Mouse (Mus musculus) C2C12 (cell line): ENCODE data around the gene Ccpg1os. TPM values are rescaled to one million over a fixed set of nuclear protein-coding genes. Genes with fewer than 3 reads are reported as not detected.

ENCODE experiments used
- H3K27me3 ChIP-seq: one replicate; pipeline ENCODE4 v1.6.1; 2011; ENCODE audit not compliant: control insufficient read depth, insufficient read depth, insufficient read length
- H3K36me3 ChIP-seq: one replicate; pipeline ENCODE4 v1.6.1; 2011; ENCODE audit not compliant: control insufficient read depth, insufficient read depth
- H3K4me3 ChIP-seq: one replicate; pipeline ENCODE4 v1.5.1; 2011; ENCODE audit warnings: mild to moderate bottlenecking, control low read depth; ENCODE audit not compliant: poor library complexity, insufficient read depth, severe bottlenecking
- H3K79me2 ChIP-seq: one replicate; pipeline ENCODE4 v1.6.1; 2011; ENCODE audit not compliant: control insufficient read depth, insufficient read depth
- H3K79me3 ChIP-seq: one replicate; pipeline ENCODE4 v1.6.1; 2011; ENCODE audit warnings: low read depth, control low read depth
- H3ac ChIP-seq: one replicate; pipeline ENCODE3; 2011; ENCODE audit warnings: low read depth; ENCODE audit not compliant: control insufficient read depth, insufficient read length
- CEBPB ChIP-seq: IDR thresholded peaks from one replicate; pipeline ENCODE4 v1.6.1; 2011; ENCODE audit warnings: low read depth, mild to moderate bottlenecking, control low read depth, moderate library complexity
- CTCF ChIP-seq: IDR thresholded peaks from one replicate; pipeline ENCODE4 v1.5.1; 2011; ENCODE audit not compliant: control insufficient read depth, insufficient read depth, insufficient read length
- FOSL1 ChIP-seq: IDR thresholded peaks from one replicate; pipeline ENCODE4 v1.8.0; 2011; ENCODE audit warnings: mild to moderate bottlenecking, low read length; ENCODE audit not compliant: poor library complexity, insufficient read depth, severe bottlenecking
- MAX ChIP-seq: IDR thresholded peaks from one replicate; pipeline ENCODE4 v1.6.1; 2011; ENCODE audit warnings: mild to moderate bottlenecking, control low read depth
- MYOD1 ChIP-seq: IDR thresholded peaks from one replicate; pipeline ENCODE4 v1.6.1; 2011; ENCODE audit warnings: low read depth; ENCODE audit not compliant: control insufficient read depth, insufficient read length
- MYOG ChIP-seq: IDR thresholded peaks from one replicate; pipeline ENCODE4 v1.6.1; 2011; ENCODE audit not compliant: control insufficient read depth, insufficient read length; ENCODE audit errors: extremely low read depth
- USF1 ChIP-seq: IDR thresholded peaks from one replicate; pipeline ENCODE4 v1.6.1; 2011; ENCODE audit warnings: low read depth, mild to moderate bottlenecking, control low read depth, moderate library complexity
- polyA plus RNA-seq: library from polyadenylated mRNA; unstranded; fragments of >200 nt; fragmentation: generic; extraction: Trizol; gene quantifications from one replicate; pipeline ENCODE4 v1.2.1, GENCODE M21; 2012; ENCODE audit warnings: missing spikeins

Ccpg1os gene
- polyA plus RNA-seq, 1 experiment = 1.8 TPM

DNA sequence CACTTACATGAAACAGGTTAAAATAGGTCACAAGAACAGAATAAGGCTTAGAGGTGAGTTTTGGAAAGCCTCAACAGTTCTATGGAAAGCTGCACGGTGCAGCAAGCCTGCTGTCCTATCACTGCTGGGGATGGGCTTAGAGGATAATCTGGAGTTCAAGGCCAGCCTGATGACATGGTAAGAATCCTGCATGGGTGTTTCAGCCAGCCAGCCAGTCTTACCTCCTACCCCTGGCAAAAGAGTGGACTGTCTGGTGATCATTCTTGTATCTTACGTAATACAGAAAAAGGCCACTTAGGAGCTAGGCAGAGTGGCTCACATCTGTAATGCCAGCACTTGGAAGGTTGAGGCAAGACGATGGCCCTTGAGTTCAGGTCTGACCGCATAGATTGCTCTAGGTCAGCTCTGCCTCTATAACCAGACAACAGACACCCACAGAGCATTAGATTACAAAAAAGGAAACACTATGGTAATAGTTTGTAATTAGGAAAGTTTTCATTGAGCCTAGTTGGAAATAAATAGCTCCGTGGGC, 35.5 kb upstream of the Ccpg1os start:
- Histone ChIP-seq H3K79me2 (no peaks in the 10 kb centered on the region), H3ac (no peak overlapping the region), H3K27me3 (no peaks in the 10 kb centered on the region), H3K36me3 (peaks cover 9% of the 10 kb centered on the region), H3K79me3 (no peaks in the 10 kb centered on the region), H3K4me3 (no peak overlapping the region)
- TF ChIP-seq FOSL1 (no peak), CEBPB (no peak), MYOG (no peak), CTCF (no peak), USF1 (no peak), MAX (no peak), MYOD1 (no peak)

DNA sequence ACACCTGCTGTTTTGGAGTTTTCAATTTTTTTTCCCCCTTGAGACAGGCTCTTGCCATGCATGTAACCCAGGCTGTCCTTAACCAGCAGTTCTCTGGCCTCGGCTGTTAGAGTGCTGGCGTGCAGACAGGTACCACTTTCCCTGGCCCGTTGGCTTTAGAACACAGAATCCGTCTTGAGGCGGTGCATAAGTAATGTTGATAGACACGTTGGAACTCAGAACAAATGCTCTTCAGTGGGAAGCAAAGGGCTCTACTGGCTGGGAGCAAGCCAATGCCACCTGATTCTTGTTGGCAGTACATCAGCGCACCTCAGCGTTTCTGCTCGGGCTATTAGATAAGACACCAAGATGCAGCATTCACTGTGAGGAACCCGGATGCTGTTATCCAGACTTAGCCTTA, 34.7 kb upstream of the Ccpg1os start:
- peaks cover 9% of the 10 kb centered on the region for H3K36me3 ChIP-seq
- no peak overlapping the region for H3ac ChIP-seq
- H3K27me3 ChIP-seq = no peaks in the 10 kb centered on the region
- H3K79me3 ChIP-seq = no peaks in the 10 kb centered on the region
- H3K79me2 ChIP-seq = no peaks in the 10 kb centered on the region
- TF ChIP-seq CEBPB (no peak), MYOG (no peak), USF1 (no peak), MAX (no peak), FOSL1 (no peak), CTCF (no peak), MYOD1 (no peak)
- no peak overlapping the region for H3K4me3 ChIP-seq

DNA sequence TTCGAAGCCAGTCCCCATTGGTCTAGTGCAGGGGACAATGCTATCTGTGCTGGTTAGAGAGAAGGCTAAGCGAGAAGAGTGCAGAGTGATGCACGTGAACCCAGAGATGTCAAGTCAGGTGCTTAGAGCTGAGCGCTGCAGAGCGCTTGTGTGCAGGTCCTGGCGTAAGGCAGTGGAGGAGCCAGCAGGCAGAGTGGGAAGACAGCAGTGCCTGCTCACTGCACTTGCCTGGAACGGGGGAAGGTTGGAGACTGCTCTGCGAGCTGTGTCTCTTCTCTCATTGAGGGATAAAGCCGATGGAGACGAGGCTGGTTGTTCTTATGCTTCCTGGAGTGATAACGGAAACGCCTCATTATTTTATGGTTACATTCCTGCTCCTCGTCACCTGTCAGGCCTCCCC, 29.5 kb upstream of the Ccpg1os start:
- TF ChIP-seq USF1 (no peak), MYOG (no peak), CEBPB (no peak)
- no peaks in the 10 kb centered on the region for H3K79me3 ChIP-seq
- no peaks in the 10 kb centered on the region for H3K27me3 ChIP-seq
- H3K4me3 ChIP-seq = no peak overlapping the region
- peaks cover 6% of the 10 kb centered on the region for H3K36me3 ChIP-seq
- no peaks in the 10 kb centered on the region for H3K79me2 ChIP-seq
- H3ac ChIP-seq = no peak overlapping the region

- Histone ChIP-seq H3K4me3 (no peak overlapping the region), H3K79me2 (no peaks in the 10 kb centered on the region), H3ac (no peak overlapping the region), H3K36me3 (peaks cover 6% of the 10 kb centered on the region), H3K79me3 (no peaks in the 10 kb centered on the region), H3K27me3 (no peaks in the 10 kb centered on the region)
- TF ChIP-seq MAX = no peak
Measured at GRCm38 (mm10) chr9:73012629-73013028, 27.4 kb upstream of the Ccpg1os start.

- no peaks in the 10 kb centered on the region for H3K27me3 ChIP-seq
- H3K36me3 ChIP-seq = no peaks in the 10 kb centered on the region
- no peak overlapping the region for H3K4me3 ChIP-seq
- no peaks in the 10 kb centered on the region for H3K79me3 ChIP-seq
- TF ChIP-seq USF1 (no peak), CEBPB (no peak), MYOG (no peak), FOSL1 (no peak), MAX (no peak), CTCF (no peak), MYOD1 (no peak)
- no peaks in the 10 kb centered on the region for H3K79me2 ChIP-seq
- no peak overlapping the region for H3ac ChIP-seq
Measured at GRCm38 (mm10) chr9:73008384-73008783, 23.2 kb upstream of the Ccpg1os start.

GRCm38 (mm10) chr9:73006175-73006574, 21.0 kb upstream of the Ccpg1os start:
- no peaks in the 10 kb centered on the region for H3K79me3 ChIP-seq
- no peaks in the 10 kb centered on the region for H3K27me3 ChIP-seq
- no peak overlapping the region for H3ac ChIP-seq
- no peaks in the 10 kb centered on the region for H3K79me2 ChIP-seq
- H3K4me3 ChIP-seq = no peak overlapping the region
- no peaks in the 10 kb centered on the region for H3K36me3 ChIP-seq
- TF ChIP-seq MYOD1 = no peak
- TF ChIP-seq MYOG = no peak
- TF ChIP-seq CTCF = no peak
